Mouse (Mus musculus) kidney, embryonic 15.5 days (tissue): Measurements from ENCODE around the gene Cdc7. TPM values are rescaled to one million over a fixed set of nuclear protein-coding genes. Genes with fewer than 3 reads are reported as not detected.

ENCODE experiments used
- ATAC-seq: fragments of 200-750 bp; cut with Nextera tagmentation; replicated peaks from 2 replicates; pipeline ENCODE4 v1.8.0; 2017; ENCODE audit warnings: moderate TSS enrichment; ENCODE audit not compliant: low FRiP score
- H3K27ac ChIP-seq: fragments of 300-500 bp; sonication (generic); 2 replicates; pipeline ENCODE4 v1.5.1; 2015; ENCODE audit warnings: mild to moderate bottlenecking, inconsistent platforms
- H3K27me3 ChIP-seq: fragments of 300-500 bp; sonication (generic); 2 replicates; pipeline ENCODE4 v1.6.1; 2015; ENCODE audit warnings: inconsistent platforms
- H3K36me3 ChIP-seq: fragments of 300-500 bp; sonication (generic); 2 replicates; pipeline ENCODE4 v1.6.1; 2015; ENCODE audit warnings: inconsistent platforms
- H3K4me1 ChIP-seq: fragments of 300-500 bp; sonication (generic); 2 replicates; pipeline ENCODE4 v1.6.1; 2015; ENCODE audit warnings: inconsistent platforms
- H3K4me2 ChIP-seq: fragments of 300-500 bp; sonication (generic); 2 replicates; pipeline ENCODE4 v1.6.1; 2015; ENCODE audit warnings: moderate library complexity, mild to moderate bottlenecking, inconsistent platforms
- H3K4me3 ChIP-seq: fragments of 300-500 bp; sonication (generic); replicated peaks from 2 replicates; pipeline ENCODE4 v1.5.1; 2015; ENCODE audit warnings: mild to moderate bottlenecking, inconsistent platforms
- H3K9ac ChIP-seq: fragments of 300-500 bp; sonication (generic); 2 replicates; pipeline ENCODE4 v1.6.1; 2015; ENCODE audit warnings: mild to moderate bottlenecking, inconsistent platforms
- H3K9me3 ChIP-seq: fragments of 300-500 bp; sonication (generic); replicated peaks from 2 replicates; pipeline ENCODE4 v1.6.1; 2016; ENCODE audit warnings: inconsistent platforms
- WGBS: fragments of 180-500 bp; shearing (Covaris S2); methylation state at CpG from one replicate; pipeline ENCODE4 v1.1.7; 2015; ENCODE audit warnings: mixed read lengths; 5-methylcytosine and 5-hydroxymethylcytosine counted together
- polyA plus RNA-seq: library from polyadenylated mRNA; unstranded; fragments of >200 nt; fragmentation: Nextera tagmentation; extraction: Ambion mirVana; gene quantifications from 2 replicates; pipeline ENCODE4 v1.2.1, GENCODE M21; 2015

The Cdc7 gene
- polyA plus RNA-seq, 1 experiment from 2014 or later: 41.7 TPM

- no peaks in the 10 kb centered on the region for H3K9me3 ChIP-seq
- ATAC-seq: no peak
- no peak overlapping the region for H3K4me2 ChIP-seq
- no peaks in the 10 kb centered on the region for H3K27me3 ChIP-seq
- peaks cover 19% of the 10 kb centered on the region for H3K4me1 ChIP-seq
- no peaks in the 10 kb centered on the region for H3K36me3 ChIP-seq
- no peak overlapping the region for H3K9ac ChIP-seq
- H3K4me3 ChIP-seq: no peak overlapping the region
- 0 out of 2 replicates have a peak overlapping the region, but pooled peaks have one; percentile 19 for H3K27ac ChIP-seq
- 60% methylated on average over 7 of the region's 7 CpGs for WGBS
These were observed 32.6 kb downstream of the Cdc7 start for GRCm38 (mm10) chr5:106996539-106997244.

GRCm38 (mm10) chr5:107001396-107002090 lies 37.4 kb downstream of the Cdc7 start:
- H3K9ac ChIP-seq: no peak overlapping the region
- no peak overlapping the region for H3K4me2 ChIP-seq
- no peak overlapping the region for H3K4me3 ChIP-seq
- no peaks in the 10 kb centered on the region for H3K27me3 ChIP-seq
- 0 out of 2 replicates have a peak, but pooled peaks cover 4% of the 10 kb centered on the region for H3K9me3 ChIP-seq
- H3K4me1 ChIP-seq: peaks cover 15% of the 10 kb centered on the region
- H3K27ac ChIP-seq: peak overlapping the region; percentile 51; the same call in 1 of the 2 replicates
- H3K36me3 ChIP-seq: no peaks in the 10 kb centered on the region
- ATAC-seq: peak; percentile 54; the same call in 1 of the 2 replicates
- WGBS: 61% methylated on average over 11 of the region's 11 CpGs

- Histone ChIP-seq H3K27me3 (no peaks in the 10 kb centered on the region), H3K36me3 (no peaks in the 10 kb centered on the region), H3K4me3 (no peak overlapping the region), H3K4me1 (peaks cover 12% of the 10 kb centered on the region), H3K27ac (peak overlapping the region; percentile 51; the same call in 1 of the 2 replicates), H3K9ac (no peak overlapping the region), H3K9me3 (0 out of 2 replicates have a peak, but pooled peaks cover 4% of the 10 kb centered on the region), H3K4me2 (no peak overlapping the region)
- WGBS: 27% methylated on average over 5 of the region's 5 CpGs
- ATAC-seq: 0 out of 2 replicates have a peak, but pooled peaks have one; percentile 40
These were observed 37.9 kb downstream of the Cdc7 start for GRCm38 (mm10) chr5:107002091-107002416.

GRCm38 (mm10) chr5:107009721-107010120 lies 45.6 kb downstream of the Cdc7 start:
- 0 out of 2 replicates have a peak, but pooled peaks cover 4% of the 10 kb centered on the region for H3K9me3 ChIP-seq
- over 99% methylated on average over 3 of the region's 3 CpGs for WGBS

GRCm38 (mm10) chr5:107010300-107010699 lies 46.2 kb downstream of the Cdc7 start:
- H3K9ac ChIP-seq: no peak overlapping the region
- 0 out of 2 replicates have a peak, but pooled peaks cover 4% of the 10 kb centered on the region for H3K9me3 ChIP-seq
- no peak overlapping the region for H3K4me2 ChIP-seq
- H3K4me3 ChIP-seq: no peak overlapping the region
- H3K27ac ChIP-seq: no peak overlapping the region
- no peak for ATAC-seq
- peaks cover 27% of the 10 kb centered on the region for H3K4me1 ChIP-seq
- 74% methylated on average over 3 of the region's 3 CpGs for WGBS
- H3K27me3 ChIP-seq: no peaks in the 10 kb centered on the region
- H3K36me3 ChIP-seq: no peaks in the 10 kb centered on the region

More at GRCm38 (mm10) chr5:107009721-107010120, 45.6 kb downstream of the Cdc7 start:
- Histone ChIP-seq H3K4me1 (peaks cover 21% of the 10 kb centered on the region), H3K27me3 (no peaks in the 10 kb centered on the region), H3K27ac (no peak overlapping the region), H3K4me3 (no peak overlapping the region), H3K9ac (no peak overlapping the region), H3K4me2 (no peak overlapping the region), H3K36me3 (no peaks in the 10 kb centered on the region)
- ATAC-seq: no peak

- ATAC-seq: no peak
- Histone ChIP-seq H3K4me2 (no peak overlapping the region), H3K9me3 (no peaks in the 10 kb centered on the region), H3K9ac (no peak overlapping the region), H3K27ac (no peak overlapping the region), H3K4me3 (no peak overlapping the region), H3K4me1 (peaks cover 34% of the 10 kb centered on the region), H3K27me3 (no peaks in the 10 kb centered on the region), H3K36me3 (no peaks in the 10 kb centered on the region)
- WGBS: 65% methylated on average over 7 of the region's 7 CpGs
These were observed 47.4 kb downstream of the Cdc7 start for GRCm38 (mm10) chr5:107011316-107012029.

GRCm38 (mm10) chr5:107012030-107012715 lies 48.1 kb downstream of the Cdc7 start:
- Histone ChIP-seq H3K27me3 (no peaks in the 10 kb centered on the region), H3K27ac (peak overlapping the region; percentile 62), H3K9me3 (no peaks in the 10 kb centered on the region), H3K4me3 (no peak overlapping the region), H3K9ac (no peak overlapping the region), H3K4me2 (no peak overlapping the region), H3K36me3 (no peaks in the 10 kb centered on the region), H3K4me1 (peaks cover 34% of the 10 kb centered on the region)
- ATAC-seq: no peak
- WGBS: 51% methylated on average over 11 of the region's 11 CpGs

- Histone ChIP-seq H3K27me3 (no peaks in the 10 kb centered on the region), H3K27ac (no peak overlapping the region), H3K9me3 (no peaks in the 10 kb centered on the region), H3K4me1 (peaks cover 34% of the 10 kb centered on the region), H3K4me2 (no peak overlapping the region), H3K9ac (no peak overlapping the region), H3K36me3 (no peaks in the 10 kb centered on the region), H3K4me3 (no peak overlapping the region)
- no peak for ATAC-seq
- 65% methylated on average over 2 of the region's 2 CpGs for WGBS
These were observed 49.3 kb downstream of the Cdc7 start for GRCm38 (mm10) chr5:107013393-107013792.

- Histone ChIP-seq H3K27me3 (no peaks in the 10 kb centered on the region), H3K9me3 (no peaks in the 10 kb centered on the region), H3K36me3 (no peaks in the 10 kb centered on the region), H3K27ac (no peak overlapping the region), H3K4me1 (peaks cover 34% of the 10 kb centered on the region), H3K4me3 (no peak overlapping the region), H3K9ac (no peak overlapping the region), H3K4me2 (no peak overlapping the region)
- WGBS: 85% methylated on average over 7 of the region's 7 CpGs
- ATAC-seq: no peak
These were observed 50.0 kb downstream of the Cdc7 start for GRCm38 (mm10) chr5:107014146-107014545.

GRCm38 (mm10) chr5:107015046-107015421 lies 50.9 kb downstream of the Cdc7 start:
- H3K4me2 ChIP-seq: peak overlapping the region; percentile 37; the same call in 1 of the 2 replicates
- no peaks in the 10 kb centered on the region for H3K9me3 ChIP-seq
- 61% methylated on average over 2 of the region's 2 CpGs for whole genome bisulfite sequencing
- no peak overlapping the region for H3K9ac ChIP-seq
- H3K27me3 ChIP-seq: no peaks in the 10 kb centered on the region
- ATAC-seq: no peak
- peak overlapping the region; percentile 73 for H3K27ac ChIP-seq
- no peak overlapping the region for H3K4me3 ChIP-seq
- H3K36me3 ChIP-seq: no peaks in the 10 kb centered on the region
- peaks cover 36% of the 10 kb centered on the region for H3K4me1 ChIP-seq

- ATAC-seq: peak; percentile 80
- Histone ChIP-seq H3K4me2 (peak overlapping the region; percentile 37), H3K36me3 (no peaks in the 10 kb centered on the region), H3K4me1 (peaks cover 41% of the 10 kb centered on the region), H3K9ac (no peak overlapping the region), H3K4me3 (no peak overlapping the region), H3K9me3 (no peaks in the 10 kb centered on the region), H3K27ac (peak overlapping the region; percentile 73), H3K27me3 (no peaks in the 10 kb centered on the region)
- WGBS: 4% methylated on average over 10 of the region's 10 CpGs
These were observed 51.4 kb downstream of the Cdc7 start for GRCm38 (mm10) chr5:107015422-107016081.
